Mouse (Mus musculus) midbrain, postnatal 0 days (tissue): ENCODE measurements at regions not wholly inside any gene's neighbourhood (a gene's known extent, or its start where the extent isn't known, plus 50 kb on each side); places are given as distances from the start of the nearest gene placed in this dataset.

Experiments used
- ATAC-seq: fragments of 200-750 bp; cut with Nextera tagmentation; 2 replicates; pipeline ENCODE4 v1.8.0; 2017; ENCODE audit warnings: moderate number of reproducible peaks, mild to moderate bottlenecking, moderate TSS enrichment, moderate library complexity; ENCODE audit not compliant: low FRiP score
- DNase-seq: peaks from one replicate; pipeline ENCODE4 v3.0.0-alpha.2; 2015; ENCODE audit warnings: low spot score
- H3K27ac ChIP-seq: fragments of 300-500 bp; sonication (generic); 2 replicates; pipeline ENCODE4 v1.5.1; 2014; ENCODE audit warnings: low read depth, mild to moderate bottlenecking, low read length, mixed read lengths
- H3K27me3 ChIP-seq: fragments of 300-500 bp; sonication (generic); 2 replicates; pipeline ENCODE4 v1.6.1; 2014; ENCODE audit warnings: low read length, control low read depth, mixed read lengths; ENCODE audit not compliant: insufficient read depth
- H3K36me3 ChIP-seq: fragments of 300-500 bp; sonication (generic); 2 replicates; pipeline ENCODE4 v1.6.1; 2014; ENCODE audit warnings: low read length, control low read depth, mixed read lengths; ENCODE audit not compliant: insufficient read depth
- H3K4me1 ChIP-seq: fragments of 300-500 bp; sonication (generic); 2 replicates; pipeline ENCODE4 v1.6.1; 2014; ENCODE audit warnings: mild to moderate bottlenecking, control low read depth, antibody characterized with exemption, low read length, mixed read lengths; ENCODE audit not compliant: insufficient read depth
- H3K4me2 ChIP-seq: fragments of 300-500 bp; sonication (generic); 2 replicates; pipeline ENCODE4 v1.6.1; 2014; ENCODE audit warnings: low read depth, mild to moderate bottlenecking, low read length, mixed read lengths; ENCODE audit not compliant: poor library complexity, severe bottlenecking
- H3K4me3 ChIP-seq: fragments of 300-500 bp; sonication (generic); 2 replicates; pipeline ENCODE4 v1.5.1; 2014; ENCODE audit warnings: low read depth, mild to moderate bottlenecking, low read length, moderate library complexity
- H3K9ac ChIP-seq: fragments of 300-500 bp; sonication (generic); replicated peaks from 2 replicates; pipeline ENCODE4 v1.6.1; 2014; ENCODE audit warnings: mild to moderate bottlenecking, low read length, moderate library complexity, mixed read lengths; ENCODE audit not compliant: poor library complexity, severe bottlenecking
- H3K9me3 ChIP-seq: fragments of 300-500 bp; sonication (generic); 2 replicates; pipeline ENCODE4 v1.6.1; 2016; ENCODE audit warnings: low read length, control low read depth
- CTCF ChIP-seq: IDR thresholded peaks from 2 replicates; pipeline ENCODE4 v1.5.1; 2016; ENCODE audit warnings: antibody characterized with exemption, mild to moderate bottlenecking
- WGBS: fragments of 180-500 bp; shearing (Covaris S2); extraction: QIAGEN DNeasy Blood & Tissue Kit; methylation state at CpG from one replicate; pipeline ENCODE4 v1.1.7; 2014; 5-methylcytosine and 5-hydroxymethylcytosine counted together

- no peak overlapping the region for H3K4me2 ChIP-seq
- no peak for DNase-seq
- H3K4me3 ChIP-seq, result no peak overlapping the region
- H3K4me1 ChIP-seq, result no peaks in the 10 kb centered on the region
- H3K36me3 ChIP-seq, result no peaks in the 10 kb centered on the region
- 83% methylated on average over 3 of the region's 3 CpGs for WGBS
- TF ChIP-seq CTCF, result no peak
- H3K9ac ChIP-seq, result no peak overlapping the region
- ATAC-seq, result no peak
- H3K27ac ChIP-seq, result no peak overlapping the region
- no peaks in the 10 kb centered on the region for H3K27me3 ChIP-seq
- no peaks in the 10 kb centered on the region for H3K9me3 ChIP-seq
These were observed 66.5 kb upstream of the Tspan2 start for GRCm38 (mm10) chr3:102667796-102668195.

GRCm38 (mm10) chr3:102668556-102668955 is 65.8 kb upstream of the Tspan2 start:
- ATAC-seq (no peak), DNase-seq (no peak)

GRCm38 (mm10) chr3:102669951-102670350 is 64.4 kb upstream of the Tspan2 start:
- ATAC-seq (no peak), DNase-seq (no peak)
- WGBS, result 87% methylated on average over 2 of the region's 2 CpGs
- TF ChIP-seq CTCF, result no peak
- no peak overlapping the region for H3K4me2 ChIP-seq
- H3K4me3 ChIP-seq, result no peak overlapping the region
- no peak overlapping the region for H3K9ac ChIP-seq
- H3K27ac ChIP-seq, result no peak overlapping the region
- no peaks in the 10 kb centered on the region for H3K4me1 ChIP-seq
- H3K27me3 ChIP-seq, result no peaks in the 10 kb centered on the region
- no peaks in the 10 kb centered on the region for H3K36me3 ChIP-seq
- no peaks in the 10 kb centered on the region for H3K9me3 ChIP-seq

More at GRCm38 (mm10) chr3:102668556-102668955, 65.8 kb upstream of the Tspan2 start:
- Histone ChIP-seq H3K9me3 (no peaks in the 10 kb centered on the region), H3K4me1 (no peaks in the 10 kb centered on the region), H3K27ac (no peak overlapping the region), H3K9ac (no peak overlapping the region), H3K4me3 (no peak overlapping the region), H3K4me2 (no peak overlapping the region), H3K36me3 (no peaks in the 10 kb centered on the region), H3K27me3 (no peaks in the 10 kb centered on the region)
- 94% methylated on average over 3 of the region's 3 CpGs for WGBS
- no peak for TF ChIP-seq CTCF

GRCm38 (mm10) chr3:102670557-102670956 is 63.8 kb upstream of the Tspan2 start:
- DNase-seq (no peak), ATAC-seq (no peak)
- no peak for TF ChIP-seq CTCF
- WGBS, result 81% methylated on average over 5 of the region's 5 CpGs
- Histone ChIP-seq H3K4me3 (no peak overlapping the region), H3K27ac (no peak overlapping the region), H3K4me2 (no peak overlapping the region), H3K9me3 (no peaks in the 10 kb centered on the region), H3K4me1 (no peaks in the 10 kb centered on the region), H3K9ac (no peak overlapping the region), H3K27me3 (no peaks in the 10 kb centered on the region), H3K36me3 (no peaks in the 10 kb centered on the region)

GRCm38 (mm10) chr3:102670972-102671371 is 63.4 kb upstream of the Tspan2 start:
- DNase-seq (no peak), ATAC-seq (no peak)
- H3K27me3 ChIP-seq, result no peaks in the 10 kb centered on the region
- H3K9me3 ChIP-seq, result no peaks in the 10 kb centered on the region
- WGBS, result 89% methylated on average over 5 of the region's 5 CpGs
- no peak overlapping the region for H3K9ac ChIP-seq
- no peak for TF ChIP-seq CTCF
- H3K4me2 ChIP-seq, result no peak overlapping the region
- no peaks in the 10 kb centered on the region for H3K4me1 ChIP-seq
- H3K36me3 ChIP-seq, result no peaks in the 10 kb centered on the region
- no peak overlapping the region for H3K4me3 ChIP-seq
- no peak overlapping the region for H3K27ac ChIP-seq

- no peaks in the 10 kb centered on the region for H3K4me1 ChIP-seq
- H3K27ac ChIP-seq, result no peak overlapping the region
- H3K36me3 ChIP-seq, result no peaks in the 10 kb centered on the region
- DNase-seq, result no peak
- no peaks in the 10 kb centered on the region for H3K27me3 ChIP-seq
- no peak for ATAC-seq
- H3K9ac ChIP-seq, result no peak overlapping the region
- no peak overlapping the region for H3K4me3 ChIP-seq
- 76% methylated on average over 5 of the region's 5 CpGs for WGBS
- no peak for TF ChIP-seq CTCF
- no peaks in the 10 kb centered on the region for H3K9me3 ChIP-seq
- no peak overlapping the region for H3K4me2 ChIP-seq
These were observed 60.8 kb upstream of the Tspan2 start for GRCm38 (mm10) chr3:102673506-102673905.
